Mouse (Mus musculus): ENCODE measurements at regions not wholly inside any gene's neighbourhood (a gene's known extent, or its start where the extent isn't known, plus 50 kb on each side); places are given as distances from the start of the nearest gene placed in this dataset.

- TF ChIP-seq CTCF (conservative IDR thresholded peaks at IDR 0.05; ENCODE audit: insufficient read depth, insufficient read length, low read depth, low read length) (no peak), POLR2A (IDR thresholded peaks at IDR 0.05; ENCODE audit: low read depth, low read length) (no peak)
Measured at GRCm38 (mm10) chr4:54118179-54118846, 292.5 kb downstream of the Tmem38b start.

Data from kidney, adult 2 months (tissue).